In the genomic region with DNA sequence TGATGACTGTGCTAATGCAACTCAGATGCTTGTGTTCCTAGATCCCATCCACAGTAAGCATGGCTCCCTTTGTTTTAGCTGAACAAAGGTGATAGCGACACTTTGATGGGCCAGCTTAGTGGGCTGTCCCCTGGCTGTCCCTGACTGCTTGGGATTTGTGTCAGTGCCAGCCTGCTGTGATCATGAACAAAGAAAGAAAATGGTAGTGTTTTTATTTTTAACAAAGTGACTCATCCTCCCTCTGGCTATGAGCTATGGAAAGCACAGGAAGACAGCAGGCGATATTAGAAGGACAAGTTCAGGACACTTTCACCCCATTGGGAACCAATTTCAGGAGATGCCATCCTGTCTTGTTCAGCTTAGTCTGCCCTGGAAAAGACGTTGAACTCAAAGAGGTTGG, we compare ENCODE assay signal across 19 mouse cellular contexts.
"Had no signal": no experiment of that assay in that cellular context is flagged by ENCODE, and none has a peak within 500 bp of the region (broad histone marks: within the 10 kb centered on the region; RNA-seq: fewer than 3 reads in every experiment).

No protein-coding gene starts in this region.

- H3K27me3 ChIP-seq: limb, embryonic 12.5 days; liver, embryonic 13.5 days; lung, embryonic 15.5 days; megakaryocyte, embryonic 14.5 days; midbrain, embryonic 15.5 days; neural tube, embryonic 12.5 days had no signal

- H3K27ac ChIP-seq: layer of hippocampus, adult 2 months; limb, embryonic 12.5 days; liver, embryonic 13.5 days; lung, embryonic 15.5 days; macrophage; midbrain, embryonic 15.5 days; neural tube, embryonic 12.5 days had no signal

- H3K4me3 ChIP-seq: layer of hippocampus, adult 2 months; limb, embryonic 12.5 days; liver, embryonic 13.5 days; lung, embryonic 15.5 days; megakaryocyte, embryonic 14.5 days; midbrain, embryonic 15.5 days; neural tube, embryonic 12.5 days had no signal

- H3K36me3 ChIP-seq: limb, embryonic 12.5 days; liver, embryonic 13.5 days; lung, embryonic 15.5 days; midbrain, embryonic 15.5 days; neural tube, embryonic 12.5 days had no signal

- H3K9ac ChIP-seq: limb, embryonic 12.5 days; liver, embryonic 13.5 days; liver, postnatal 0 days; lung, embryonic 15.5 days; midbrain, embryonic 15.5 days; neural tube, embryonic 12.5 days had no signal

- H3K9me3 ChIP-seq: limb, embryonic 12.5 days; liver, embryonic 13.5 days; lung, embryonic 15.5 days; midbrain, embryonic 15.5 days; neural tube, embryonic 12.5 days had no signal

- DNase-seq: kidney, adult 9 months; kidney, postnatal 10 days; kidney, postnatal 4 days; liver; liver, embryonic 13.5 days; liver, postnatal 0 days; lung, postnatal 14 days; right cerebral cortex, postnatal 4 days; spleen, adult 18-20 months; thymus, adult 18-20 months; thymus, postnatal 14 days had no signal

- H3K4me2 ChIP-seq: limb, embryonic 12.5 days; liver, embryonic 13.5 days; lung, embryonic 15.5 days; midbrain, embryonic 11.5 days; midbrain, embryonic 15.5 days; neural tube, embryonic 12.5 days had no signal

- H3K4me1 ChIP-seq: limb, embryonic 12.5 days; liver, embryonic 13.5 days; lung, embryonic 15.5 days; megakaryocyte, embryonic 14.5 days; neural tube, embryonic 12.5 days had no signal

- ATAC-seq: liver, postnatal 0 days; midbrain, embryonic 15.5 days had no signal
